Mouse (Mus musculus) lung, postnatal 0 days (tissue): ENCODE measurements at regions not wholly inside any gene's neighbourhood (a gene's known extent, or its start where the extent isn't known, plus 50 kb on each side); places are given as distances from the start of the nearest gene placed in this dataset.

Experiments used
- ATAC-seq: fragments of 200-750 bp; cut with Nextera tagmentation; 2 replicates; pipeline ENCODE4 v1.8.0; 2017; ENCODE audit warnings: moderate library complexity
- DNase-seq: peaks from one replicate; pipeline ENCODE4 v3.0.0-alpha.2; 2016; ENCODE audit warnings: low spot score
- H3K27ac ChIP-seq: fragments of 300-500 bp; sonication (generic); 2 replicates; pipeline ENCODE4 v1.5.1; 2014; ENCODE audit warnings: antibody characterized with exemption, mild to moderate bottlenecking, low read length, mixed read lengths
- H3K27me3 ChIP-seq: fragments of 300-500 bp; sonication (generic); replicated peaks from 2 replicates; pipeline ENCODE4 v1.6.1; 2014; ENCODE audit warnings: low read length, mixed read lengths; ENCODE audit not compliant: insufficient read depth
- H3K36me3 ChIP-seq: fragments of 300-500 bp; sonication (generic); 2 replicates; pipeline ENCODE4 v1.6.1; 2014; ENCODE audit warnings: low read length, mixed read lengths; ENCODE audit not compliant: insufficient read depth
- H3K4me1 ChIP-seq: fragments of 300-500 bp; sonication (generic); 2 replicates; pipeline ENCODE4 v1.6.1; 2014; ENCODE audit warnings: antibody characterized with exemption, low read depth, low read length, mixed read lengths; ENCODE audit not compliant: insufficient read depth
- H3K4me2 ChIP-seq: fragments of 300-500 bp; sonication (generic); replicated peaks from 2 replicates; pipeline ENCODE4 v1.6.1; 2014; ENCODE audit warnings: low read depth, mild to moderate bottlenecking, low read length, moderate library complexity, mixed read lengths
- H3K4me3 ChIP-seq: fragments of 300-500 bp; sonication (generic); 2 replicates; pipeline ENCODE4 v1.5.1; 2014; ENCODE audit warnings: low read depth, low read length
- H3K9ac ChIP-seq: fragments of 300-500 bp; sonication (generic); replicated peaks from 2 replicates; pipeline ENCODE4 v1.6.1; 2014; ENCODE audit warnings: low read depth, mild to moderate bottlenecking
- H3K9me3 ChIP-seq: fragments of 300-500 bp; sonication (generic); 2 replicates; pipeline ENCODE4 v1.6.1; 2016; ENCODE audit warnings: low read length, mixed read lengths
- CTCF ChIP-seq: IDR thresholded peaks from 2 replicates; pipeline ENCODE4 v1.5.1; 2016; ENCODE audit warnings: antibody characterized with exemption, mild to moderate bottlenecking
- EP300 ChIP-seq: IDR thresholded peaks from 2 replicates; pipeline ENCODE4 v1.6.1; 2016; ENCODE audit warnings: antibody characterized with exemption, mild to moderate bottlenecking, control low read depth
- WGBS: fragments of 180-500 bp; shearing (Covaris S2); extraction: QIAGEN DNeasy Blood & Tissue Kit; methylation state at CpG from one replicate; pipeline ENCODE4 v1.1.7; 2014; 5-methylcytosine and 5-hydroxymethylcytosine counted together

GRCm38 (mm10) chr12:118377898-118378297 is 76.7 kb upstream of the Sp4 start:
- TF ChIP-seq CTCF (no peak), EP300 (no peak)
- ATAC-seq = no peak
- Histone ChIP-seq H3K36me3 (no peaks in the 10 kb centered on the region), H3K9ac (no peak overlapping the region), H3K27ac (no peak overlapping the region), H3K9me3 (no peaks in the 10 kb centered on the region), H3K4me2 (no peak overlapping the region), H3K27me3 (no peaks in the 10 kb centered on the region), H3K4me1 (no peaks in the 10 kb centered on the region), H3K4me3 (no peak overlapping the region)
- 81% methylated on average over 5 of the region's 5 CpGs for WGBS
- DNase-seq = no peak

- ATAC-seq (peak; percentile 38; the same call in 1 of the 2 replicates), DNase-seq (peak; percentile 7)
- 55% methylated on average over 14 of the region's 14 CpGs for WGBS
- H3K4me1 ChIP-seq = no peaks in the 10 kb centered on the region
- no peak overlapping the region for H3K4me2 ChIP-seq
- no peak overlapping the region for H3K27ac ChIP-seq
- no peak overlapping the region for H3K4me3 ChIP-seq
- TF ChIP-seq EP300 (no peak), CTCF (no peak)
- no peaks in the 10 kb centered on the region for H3K9me3 ChIP-seq
- no peak overlapping the region for H3K9ac ChIP-seq
- no peaks in the 10 kb centered on the region for H3K36me3 ChIP-seq
- H3K27me3 ChIP-seq = no peaks in the 10 kb centered on the region
Observed at GRCm38 (mm10) chr12:118376521-118377493, 75.6 kb upstream of the Sp4 start.

- Histone ChIP-seq H3K9ac (no peak overlapping the region), H3K9me3 (no peaks in the 10 kb centered on the region), H3K27me3 (no peaks in the 10 kb centered on the region), H3K36me3 (no peaks in the 10 kb centered on the region), H3K27ac (no peak overlapping the region), H3K4me3 (no peak overlapping the region), H3K4me2 (no peak overlapping the region), H3K4me1 (no peaks in the 10 kb centered on the region)
- TF ChIP-seq EP300 (no peak), CTCF (no peak)
- DNase-seq (no peak), ATAC-seq (no peak)
- 73% methylated on average over 6 of the region's 6 CpGs for WGBS
Observed at GRCm38 (mm10) chr12:118373250-118373649, 72.0 kb upstream of the Sp4 start.

GRCm38 (mm10) chr12:118371905-118372304 is 70.7 kb upstream of the Sp4 start:
- H3K27me3 ChIP-seq = no peaks in the 10 kb centered on the region
- H3K36me3 ChIP-seq = no peaks in the 10 kb centered on the region
- 73% methylated on average over 4 of the region's 4 CpGs for WGBS
- no peak overlapping the region for H3K9ac ChIP-seq
- DNase-seq = no peak
- TF ChIP-seq CTCF (no peak), EP300 (no peak)
- no peak overlapping the region for H3K27ac ChIP-seq
- H3K4me1 ChIP-seq = no peaks in the 10 kb centered on the region
- no peak overlapping the region for H3K4me2 ChIP-seq
- no peaks in the 10 kb centered on the region for H3K9me3 ChIP-seq
- no peak for ATAC-seq
- H3K4me3 ChIP-seq = no peak overlapping the region

DNA sequence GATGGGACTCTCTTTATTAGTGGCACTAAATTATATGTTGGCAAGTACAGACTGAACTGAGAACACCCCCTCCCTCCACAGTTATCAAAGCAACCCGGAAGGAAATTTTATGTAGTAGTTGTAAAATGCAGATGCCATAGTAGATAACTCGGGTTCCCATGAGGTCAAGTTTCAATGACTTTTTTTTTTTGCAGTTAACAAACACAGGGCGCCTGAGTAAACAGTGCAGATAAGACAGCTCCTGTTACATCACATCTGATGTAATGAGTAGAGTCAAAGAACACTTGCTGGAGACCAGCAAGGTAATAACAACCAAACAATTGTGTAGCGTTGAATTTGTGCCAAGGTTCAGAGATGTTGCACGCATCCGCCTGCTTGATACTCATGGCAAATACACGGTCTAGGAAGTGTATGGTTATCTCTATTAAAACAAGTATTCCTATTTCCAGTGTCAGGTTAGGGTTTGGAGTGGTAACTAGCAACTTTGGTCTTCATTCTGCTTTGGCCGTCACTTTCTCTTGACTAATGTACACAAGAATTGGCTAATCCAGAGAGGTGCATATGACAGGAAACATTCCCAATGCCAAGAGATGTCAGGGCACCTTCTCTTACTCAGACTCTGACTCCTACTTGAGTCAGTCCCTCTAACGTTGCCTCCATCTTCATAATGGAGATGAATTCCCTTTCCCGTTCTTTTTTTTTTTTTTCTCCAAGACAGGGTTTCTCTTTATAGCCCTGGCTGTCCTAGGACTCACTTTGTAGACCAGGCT is 66.3 kb upstream of the Sp4 start:
- no peaks in the 10 kb centered on the region for H3K9me3 ChIP-seq
- ATAC-seq (peak; percentile 54), DNase-seq (peak; percentile 21)
- 37% methylated on average over 10 of the region's 10 CpGs for WGBS
- H3K27ac ChIP-seq = no peak overlapping the region
- H3K4me3 ChIP-seq = no peak overlapping the region
- H3K4me1 ChIP-seq = no peaks in the 10 kb centered on the region
- TF ChIP-seq CTCF (no peak), EP300 (peak; percentile 90)
- H3K9ac ChIP-seq = no peak overlapping the region
- no peaks in the 10 kb centered on the region for H3K27me3 ChIP-seq
- H3K4me2 ChIP-seq = no peak overlapping the region
- H3K36me3 ChIP-seq = no peaks in the 10 kb centered on the region

DNA sequence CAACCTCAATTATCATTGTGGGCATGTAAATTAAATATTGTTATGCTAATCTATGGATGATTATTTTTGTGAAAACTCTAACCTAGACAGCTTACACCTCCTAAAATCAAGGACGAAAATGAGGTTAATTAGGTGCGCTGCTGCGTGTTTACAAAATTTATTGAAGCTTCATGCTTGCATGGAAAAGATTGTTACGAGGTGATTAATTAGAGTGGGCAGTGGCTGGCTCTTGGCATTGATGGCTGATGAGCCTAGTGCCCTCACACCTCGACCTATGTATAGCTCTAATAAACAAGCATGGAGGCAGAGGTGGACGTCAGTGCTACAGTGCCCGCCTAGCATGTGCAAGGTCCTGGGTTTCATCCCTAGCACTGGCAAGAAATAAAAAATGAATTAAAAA is 51.6 kb upstream of the Sp4 start:
- Histone ChIP-seq H3K4me3 (no peak overlapping the region), H3K27me3 (no peaks in the 10 kb centered on the region), H3K9me3 (no peaks in the 10 kb centered on the region), H3K9ac (no peak overlapping the region), H3K27ac (no peak overlapping the region), H3K36me3 (no peaks in the 10 kb centered on the region), H3K4me1 (no peaks in the 10 kb centered on the region), H3K4me2 (no peak overlapping the region)
- ATAC-seq (no peak), DNase-seq (no peak)
- WGBS = 83% methylated on average over 7 of the region's 7 CpGs
- TF ChIP-seq CTCF (no peak), EP300 (no peak)
